Mouse (Mus musculus): ENCODE measurements around the gene Rfc4. TPM values are rescaled to one million over a fixed set of nuclear protein-coding genes. Genes with fewer than 3 reads are reported as not detected.

The Rfc4 gene
- polyA plus RNA-seq, 1 experiment from 2014 or later = 190 TPM

DNA sequence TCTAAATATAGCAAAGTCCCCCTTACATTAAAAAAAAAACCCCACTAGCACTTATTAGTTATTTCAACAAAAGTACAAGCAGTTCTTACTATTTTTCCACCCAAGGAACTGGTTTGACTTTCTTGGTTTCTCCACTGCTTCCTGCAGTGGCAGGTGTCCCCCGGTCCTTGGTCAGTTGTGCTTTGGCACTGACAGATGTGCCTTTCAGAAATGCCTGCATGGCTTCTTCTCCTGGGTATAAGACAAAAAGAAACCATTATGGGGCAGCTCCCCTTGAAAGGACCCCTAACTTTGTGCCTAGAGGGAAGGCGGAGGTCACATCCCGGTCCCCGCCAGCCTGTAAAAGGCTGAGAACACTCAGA, 245 bp downstream of the Rfc4 start:
- ATAC-seq (ENCODE audit: low FRiP score) = no peak

GRCm38 (mm10) chr16:23124398-23124797, 3.1 kb downstream of the Rfc4 start:
- no peak overlapping the region for H3K9ac ChIP-seq
- no peak overlapping the region for H3K27ac ChIP-seq
- no peak overlapping the region for H3K4me3 ChIP-seq (replicated peaks)
- H3K9me3 ChIP-seq = no peaks in the 10 kb centered on the region
- 92% methylated on average over 4 of the region's 4 CpGs for WGBS
- no peak overlapping the region for H3K4me2 ChIP-seq
- H3K36me3 ChIP-seq (replicated peaks) = peaks cover 47% of the 10 kb centered on the region
- H3K27me3 ChIP-seq = no peaks in the 10 kb centered on the region
- peaks cover 20% of the 10 kb centered on the region for H3K4me1 ChIP-seq
- no peak for ATAC-seq (ENCODE audit: low FRiP score)

More for the DNA sequence above, 245 bp downstream of the Rfc4 start:
- peaks cover 20% of the 10 kb centered on the region for H3K4me1 ChIP-seq
- H3K27ac ChIP-seq = peak overlapping the region; percentile 98
- peak overlapping the region; percentile 85 for H3K4me2 ChIP-seq
- peak overlapping the region; percentile 74 for H3K4me3 ChIP-seq (replicated peaks)
- no peaks in the 10 kb centered on the region for H3K9me3 ChIP-seq
- H3K9ac ChIP-seq = peak overlapping the region; percentile 89
- H3K27me3 ChIP-seq = no peaks in the 10 kb centered on the region
- peaks cover 23% of the 10 kb centered on the region for H3K36me3 ChIP-seq (replicated peaks)
- 0% methylated on average over 4 of the region's 4 CpGs for WGBS

DNA sequence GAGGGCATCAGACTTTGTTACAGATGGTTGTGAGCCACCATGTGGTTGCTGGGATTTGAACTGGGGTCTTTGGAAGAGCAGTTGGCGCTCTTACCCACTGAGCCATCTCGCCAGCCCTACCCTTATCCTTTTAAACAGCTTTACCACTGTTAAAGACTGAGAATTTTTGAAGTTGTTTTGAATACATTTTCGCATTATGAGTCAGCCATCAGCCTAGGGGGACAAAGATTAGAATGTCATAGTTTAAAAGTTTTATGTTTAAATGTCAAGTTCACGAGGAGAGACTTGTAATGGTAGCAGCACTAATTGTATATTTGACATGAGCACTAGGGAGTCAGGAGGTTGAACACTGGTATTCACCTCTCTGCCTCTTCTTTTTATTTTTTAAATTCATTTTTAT, 4.4 kb downstream of the Rfc4 start:
- peaks cover 53% of the 10 kb centered on the region for H3K36me3 ChIP-seq (replicated peaks)

GRCm38 (mm10) chr16:23122446-23122845, 5.1 kb downstream of the Rfc4 start:
- Histone ChIP-seq H3K36me3 (replicated peaks) (peaks cover 56% of the 10 kb centered on the region), H3K9ac (no peak overlapping the region), H3K4me3 (replicated peaks) (no peak overlapping the region), H3K4me2 (no peak overlapping the region), H3K27ac (no peak overlapping the region), H3K4me1 (peaks cover 7% of the 10 kb centered on the region), H3K9me3 (no peaks in the 10 kb centered on the region), H3K27me3 (no peaks in the 10 kb centered on the region)
- 97% methylated on average over 3 of the region's 3 CpGs for WGBS
- ATAC-seq (ENCODE audit: low FRiP score) = no peak

More for the DNA sequence above, 4.4 kb downstream of the Rfc4 start:
- H3K4me1 ChIP-seq = peaks cover 7% of the 10 kb centered on the region
- 91% methylated on average over 4 of the region's 4 CpGs for WGBS
- ATAC-seq (ENCODE audit: low FRiP score) = no peak
- no peaks in the 10 kb centered on the region for H3K9me3 ChIP-seq
- H3K9ac ChIP-seq = no peak overlapping the region
- H3K4me2 ChIP-seq = no peak overlapping the region
- H3K27me3 ChIP-seq = no peaks in the 10 kb centered on the region
- no peak overlapping the region for H3K4me3 ChIP-seq (replicated peaks)
- no peak overlapping the region for H3K27ac ChIP-seq

DNA sequence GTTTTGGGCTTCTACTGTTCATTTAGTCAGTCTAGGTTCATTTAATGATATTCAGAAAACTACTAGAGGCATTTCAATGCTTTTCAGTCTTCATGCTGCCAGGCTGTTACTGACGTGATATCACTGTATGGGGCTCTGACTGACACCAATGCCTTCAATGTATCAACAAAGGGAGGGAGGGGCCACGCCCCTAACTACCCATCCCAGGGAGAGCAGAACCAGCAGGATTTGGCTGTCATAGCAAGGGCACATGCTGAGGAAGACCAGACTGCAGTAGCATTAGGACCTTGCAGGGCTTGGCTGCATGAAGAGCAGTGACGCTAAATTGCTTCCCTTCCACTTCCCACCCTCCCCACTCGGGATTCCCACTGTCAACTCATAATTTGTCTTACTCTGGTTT, 10.4 kb downstream of the Rfc4 start:
- Histone ChIP-seq H3K4me3 (replicated peaks) (no peak overlapping the region), H3K9ac (no peak overlapping the region), H3K27me3 (no peaks in the 10 kb centered on the region), H3K4me1 (0 out of 2 replicates have a peak, but pooled peaks cover 3% of the 10 kb centered on the region), H3K27ac (no peak overlapping the region), H3K4me2 (no peak overlapping the region), H3K9me3 (no peaks in the 10 kb centered on the region), H3K36me3 (replicated peaks) (peaks cover 73% of the 10 kb centered on the region)
- WGBS = 71% methylated on average over 4 of the region's 4 CpGs
- ATAC-seq (ENCODE audit: low FRiP score) = no peak

GRCm38 (mm10) chr16:23115486-23115885, 12.1 kb downstream of the Rfc4 start:
- peaks cover 74% of the 10 kb centered on the region for H3K36me3 ChIP-seq (replicated peaks)
- no peaks in the 10 kb centered on the region for H3K27me3 ChIP-seq
- H3K4me3 ChIP-seq (replicated peaks) = no peak overlapping the region
- 88% methylated on average over 3 of the region's 3 CpGs for WGBS
- no peak overlapping the region for H3K4me2 ChIP-seq
- ATAC-seq (ENCODE audit: low FRiP score) = no peak
- no peak overlapping the region for H3K27ac ChIP-seq
- no peak overlapping the region for H3K9ac ChIP-seq
- no peaks in the 10 kb centered on the region for H3K9me3 ChIP-seq
- H3K4me1 ChIP-seq = peaks cover 13% of the 10 kb centered on the region

- no peaks in the 10 kb centered on the region for H3K27me3 ChIP-seq
- peaks cover 76% of the 10 kb centered on the region for H3K36me3 ChIP-seq (replicated peaks)
- H3K27ac ChIP-seq = no peak overlapping the region
- 68% methylated on average over 5 of the region's 5 CpGs for WGBS
- no peaks in the 10 kb centered on the region for H3K9me3 ChIP-seq
- no peak overlapping the region for H3K4me2 ChIP-seq
- no peak overlapping the region for H3K9ac ChIP-seq
- no peak for ATAC-seq (ENCODE audit: low FRiP score)
- peaks cover 22% of the 10 kb centered on the region for H3K4me1 ChIP-seq
- no peak overlapping the region for H3K4me3 ChIP-seq (replicated peaks)
Measured at GRCm38 (mm10) chr16:23114339-23115171, 13.0 kb downstream of the Rfc4 start.

GRCm38 (mm10) chr16:23113903-23114302, 13.6 kb downstream of the Rfc4 start:
- no peak for ATAC-seq (ENCODE audit: low FRiP score)
- Histone ChIP-seq H3K4me2 (no peak overlapping the region), H3K27me3 (no peaks in the 10 kb centered on the region), H3K9ac (no peak overlapping the region), H3K4me1 (peaks cover 29% of the 10 kb centered on the region), H3K27ac (no peak overlapping the region), H3K36me3 (replicated peaks) (peaks cover 76% of the 10 kb centered on the region), H3K9me3 (no peaks in the 10 kb centered on the region), H3K4me3 (replicated peaks) (no peak overlapping the region)

DNA sequence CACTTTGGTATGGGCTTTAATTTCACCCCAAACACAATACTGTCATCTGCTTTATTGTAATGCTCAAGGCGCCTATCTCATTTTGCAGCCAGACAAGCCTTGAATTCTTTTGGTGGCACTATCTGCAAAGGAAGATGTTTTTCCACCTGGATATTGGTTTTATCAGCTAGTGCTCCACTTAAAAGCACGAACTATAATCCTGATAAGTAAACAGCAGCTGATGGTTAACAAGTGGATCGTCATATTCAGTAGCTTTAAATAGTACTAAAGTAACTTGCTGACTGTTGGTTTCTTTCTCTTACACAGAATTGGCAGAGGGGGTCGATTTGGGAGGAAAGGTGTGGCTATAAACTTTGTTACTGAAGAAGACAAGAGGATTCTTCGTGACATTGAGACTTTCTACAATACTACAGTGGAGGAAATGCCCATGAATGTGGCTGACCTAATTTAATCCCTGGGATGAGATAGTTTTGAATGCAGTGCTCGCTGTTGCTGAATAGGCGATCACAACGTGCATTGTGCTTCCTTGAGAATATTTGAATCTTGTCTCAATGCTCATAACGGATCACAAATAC, 14.6 kb downstream of the Rfc4 start:
- Histone ChIP-seq H3K9me3 (no peaks in the 10 kb centered on the region), H3K9ac (no peak overlapping the region), H3K36me3 (replicated peaks) (peaks cover 76% of the 10 kb centered on the region), H3K4me1 (peaks cover 31% of the 10 kb centered on the region), H3K4me2 (no peak overlapping the region), H3K27me3 (no peaks in the 10 kb centered on the region), H3K4me3 (replicated peaks) (no peak overlapping the region), H3K27ac (no peak overlapping the region)
- no peak for ATAC-seq (ENCODE audit: low FRiP score)
- WGBS = 58% methylated on average over 9 of the region's 9 CpGs

GRCm38 (mm10) chr16:23112348-23112747, 15.2 kb downstream of the Rfc4 start:
- H3K36me3 ChIP-seq (replicated peaks) = peaks cover 75% of the 10 kb centered on the region
- no peak overlapping the region for H3K4me2 ChIP-seq

GRCm38 (mm10) chr16:23109350-23110280, 17.9 kb downstream of the Rfc4 start:
- Histone ChIP-seq H3K36me3 (replicated peaks) (peaks cover 54% of the 10 kb centered on the region), H3K9me3 (no peaks in the 10 kb centered on the region), H3K27me3 (no peaks in the 10 kb centered on the region), H3K4me3 (replicated peaks) (peak overlapping the region; percentile 85), H3K9ac (peak overlapping the region; percentile 98), H3K4me1 (peaks cover 33% of the 10 kb centered on the region), H3K27ac (no peak overlapping the region), H3K4me2 (peak overlapping the region; percentile 90)
- WGBS = 73% methylated on average over 5 of the region's 5 CpGs
- ATAC-seq (ENCODE audit: low FRiP score) = no peak

More at GRCm38 (mm10) chr16:23112348-23112747, 15.2 kb downstream of the Rfc4 start:
- 84% methylated on average over 12 of the region's 12 CpGs for WGBS
- Histone ChIP-seq H3K9me3 (no peaks in the 10 kb centered on the region), H3K27me3 (no peaks in the 10 kb centered on the region), H3K27ac (no peak overlapping the region), H3K9ac (no peak overlapping the region), H3K4me3 (replicated peaks) (no peak overlapping the region), H3K4me1 (peaks cover 31% of the 10 kb centered on the region)
- ATAC-seq (ENCODE audit: low FRiP score) = no peak

DNA sequence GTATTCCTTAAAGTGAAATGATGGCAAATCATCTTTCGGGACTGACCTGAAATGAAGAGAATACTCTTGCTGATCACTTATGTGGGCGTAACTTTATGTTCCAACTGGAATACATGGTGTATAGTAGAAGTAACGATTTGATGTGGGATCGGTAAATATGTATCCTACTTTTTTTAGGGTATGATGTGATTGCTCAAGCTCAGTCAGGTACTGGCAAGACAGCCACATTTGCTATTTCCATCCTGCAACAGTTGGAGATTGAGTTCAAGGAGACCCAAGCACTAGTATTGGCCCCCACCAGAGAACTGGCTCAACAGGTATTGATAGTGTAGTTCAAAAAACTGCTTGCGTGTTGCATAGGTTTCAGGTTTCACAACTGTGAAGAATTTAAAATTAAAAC, 18.6 kb downstream of the Rfc4 start:
- H3K27ac ChIP-seq = no peak overlapping the region
- ATAC-seq (ENCODE audit: low FRiP score) = no peak
- H3K9me3 ChIP-seq = no peaks in the 10 kb centered on the region
- no peaks in the 10 kb centered on the region for H3K27me3 ChIP-seq
- H3K4me3 ChIP-seq (replicated peaks) = peak overlapping the region; percentile 85
- peaks cover 33% of the 10 kb centered on the region for H3K4me1 ChIP-seq
- H3K4me2 ChIP-seq = peak overlapping the region; percentile 90
- peaks cover 48% of the 10 kb centered on the region for H3K36me3 ChIP-seq (replicated peaks)
- peak overlapping the region; percentile 98 for H3K9ac ChIP-seq
- WGBS = 5% methylated on average over 5 of the region's 5 CpGs
